Mouse (Mus musculus): Measurements from ENCODE around the gene Rasa2.
"Not testable (repeated sequence)": the region's sequence is repeated elsewhere in the genome, so short reads cannot be mapped to it uniquely, and the experiment has no call there.

The Rasa2 gene

GRCm38 (mm10) chr9:96530674-96531081 lies 100.7 kb downstream of the Rasa2 start:
- no peak for DNase-seq (ENCODE audit: low read depth, low spot score)

GRCm38 (mm10) chr9:96529961-96530673 lies 101.3 kb downstream of the Rasa2 start:
- DNase-seq (ENCODE audit: low read depth, low spot score), result peak; percentile 34

- no peak for DNase-seq (ENCODE audit: low read depth, low spot score)
Measured at GRCm38 (mm10) chr9:96526011-96526410, 105.4 kb downstream of the Rasa2 start.

- DNase-seq (ENCODE audit: low read depth, low spot score), result no peak
Measured at GRCm38 (mm10) chr9:96524972-96525506, 106.4 kb downstream of the Rasa2 start, which contains the start of gene Gm28729. TSS of gene Gm28729 (minus strand) at chr9:96525264.

- peak; percentile 41 for DNase-seq (ENCODE audit: low read depth, low spot score)
Measured at GRCm38 (mm10) chr9:96523148-96523547, 108.3 kb downstream of the Rasa2 start.

GRCm38 (mm10) chr9:96521574-96521973 lies 109.8 kb downstream of the Rasa2 start:
- DNase-seq (ENCODE audit: low read depth, low spot score), result not testable (repeated sequence)

GRCm38 (mm10) chr9:96517429-96517828 lies 114.0 kb downstream of the Rasa2 start:
- DNase-seq (ENCODE audit: low read depth, low spot score), result no peak

- DNase-seq (ENCODE audit: low read depth, low spot score), result no peak
Measured at GRCm38 (mm10) chr9:96516806-96517205, 114.6 kb downstream of the Rasa2 start.

- no peak for DNase-seq (ENCODE audit: low read depth, low spot score)
Measured at GRCm38 (mm10) chr9:96515737-96516136, 115.7 kb downstream of the Rasa2 start.

- DNase-seq (ENCODE audit: low read depth, low spot score), result no peak
Measured at GRCm38 (mm10) chr9:96514278-96514677, 117.1 kb downstream of the Rasa2 start.

GRCm38 (mm10) chr9:96506011-96506498 lies 125.4 kb downstream of the Rasa2 start:
- peak; percentile 54 for DNase-seq (ENCODE audit: low read depth, low spot score)

- DNase-seq (ENCODE audit: low read depth, low spot score), result no peak
Measured at GRCm38 (mm10) chr9:96505156-96505555, 126.3 kb downstream of the Rasa2 start.

- DNase-seq (ENCODE audit: low read depth, low spot score), result peak; percentile 61
Measured at GRCm38 (mm10) chr9:96504116-96504895, 127.1 kb downstream of the Rasa2 start.

- DNase-seq (ENCODE audit: low read depth, low spot score), result no peak
Measured at GRCm38 (mm10) chr9:96502856-96503610, 128.4 kb downstream of the Rasa2 start.

- DNase-seq (ENCODE audit: low read depth, low spot score), result no peak
Measured at GRCm38 (mm10) chr9:96501217-96501616, 130.2 kb downstream of the Rasa2 start.

- DNase-seq (ENCODE audit: low read depth, low spot score), result no peak
Measured at GRCm38 (mm10) chr9:96493212-96493611, 138.2 kb downstream of the Rasa2 start.

GRCm38 (mm10) chr9:96491810-96492209 lies 139.6 kb downstream of the Rasa2 start:
- peak; percentile 76 for DNase-seq (ENCODE audit: low read depth, low spot score)
